Mouse (Mus musculus): ENCODE measurements around the gene Scn10a. TPM values are rescaled to one million over a fixed set of nuclear protein-coding genes. Genes with fewer than 3 reads are reported as not detected.

Scn10a gene
- polyA plus RNA-seq, 1 experiment from 2014 or later, result 1.8 TPM

GRCm38 (mm10) chr9:119604607-119605006 lies 114.5 kb downstream of the Scn10a start:
- Histone ChIP-seq H3K4me1 (ENCODE audit: control insufficient read depth, insufficient read depth, low read length) (no peaks in the 10 kb centered on the region), H3K4me3 (ENCODE audit: low read depth, low read length) (no peak overlapping the region), H3K36me3 (ENCODE audit: control insufficient read depth, insufficient read depth, low read length) (no peaks in the 10 kb centered on the region), H3K9me3 (ENCODE audit: control insufficient read depth, low read length) (no peaks in the 10 kb centered on the region), H3K9ac (ENCODE audit: low read depth, low read length) (no peak overlapping the region), H3K4me2 (ENCODE audit: low read depth, low read length) (no peak overlapping the region), H3K27me3 (replicated peaks; ENCODE audit: control insufficient read depth, insufficient read depth, low read length) (no peaks in the 10 kb centered on the region), H3K27ac (replicated peaks; ENCODE audit: low read depth, low read length) (no peak overlapping the region)
- WGBS, result 41% methylated on average over 8 of the region's 8 CpGs
- DNase-seq (ENCODE audit: low spot score), result peak; percentile 66
- ATAC-seq (ENCODE audit: low read depth), result peak; percentile 63; the same call in 1 of the 2 replicates

GRCm38 (mm10) chr9:119598501-119598900 lies 120.6 kb downstream of the Scn10a start:
- Histone ChIP-seq H3K9me3 (ENCODE audit: control insufficient read depth, low read length) (no peaks in the 10 kb centered on the region), H3K4me1 (ENCODE audit: control insufficient read depth, insufficient read depth, low read length) (no peaks in the 10 kb centered on the region), H3K27me3 (replicated peaks; ENCODE audit: control insufficient read depth, insufficient read depth, low read length) (no peaks in the 10 kb centered on the region), H3K9ac (ENCODE audit: low read depth, low read length) (no peak overlapping the region), H3K27ac (replicated peaks; ENCODE audit: low read depth, low read length) (no peak overlapping the region), H3K4me2 (ENCODE audit: low read depth, low read length) (no peak overlapping the region), H3K4me3 (ENCODE audit: low read depth, low read length) (no peak overlapping the region), H3K36me3 (ENCODE audit: control insufficient read depth, insufficient read depth, low read length) (no peaks in the 10 kb centered on the region)
- DNase-seq (ENCODE audit: low spot score) (no peak), ATAC-seq (ENCODE audit: low read depth) (no peak)
- WGBS, result 83% methylated on average over 10 of the region's 10 CpGs

GRCm38 (mm10) chr9:119597332-119597731 lies 121.8 kb downstream of the Scn10a start:
- ATAC-seq (ENCODE audit: low read depth), result peak; percentile 33; the same call in 1 of the 2 replicates
- Histone ChIP-seq H3K4me2 (ENCODE audit: low read depth, low read length) (no peak overlapping the region), H3K9ac (ENCODE audit: low read depth, low read length) (no peak overlapping the region), H3K4me3 (ENCODE audit: low read depth, low read length) (no peak overlapping the region), H3K36me3 (ENCODE audit: control insufficient read depth, insufficient read depth, low read length) (no peaks in the 10 kb centered on the region), H3K4me1 (ENCODE audit: control insufficient read depth, insufficient read depth, low read length) (no peaks in the 10 kb centered on the region), H3K27ac (replicated peaks; ENCODE audit: low read depth, low read length) (no peak overlapping the region), H3K27me3 (replicated peaks; ENCODE audit: control insufficient read depth, insufficient read depth, low read length) (no peaks in the 10 kb centered on the region), H3K9me3 (ENCODE audit: control insufficient read depth, low read length) (no peaks in the 10 kb centered on the region)
- DNase-seq (ENCODE audit: low spot score), result peak; percentile 41
- 78% methylated on average over 8 of the region's 8 CpGs for WGBS

DNA sequence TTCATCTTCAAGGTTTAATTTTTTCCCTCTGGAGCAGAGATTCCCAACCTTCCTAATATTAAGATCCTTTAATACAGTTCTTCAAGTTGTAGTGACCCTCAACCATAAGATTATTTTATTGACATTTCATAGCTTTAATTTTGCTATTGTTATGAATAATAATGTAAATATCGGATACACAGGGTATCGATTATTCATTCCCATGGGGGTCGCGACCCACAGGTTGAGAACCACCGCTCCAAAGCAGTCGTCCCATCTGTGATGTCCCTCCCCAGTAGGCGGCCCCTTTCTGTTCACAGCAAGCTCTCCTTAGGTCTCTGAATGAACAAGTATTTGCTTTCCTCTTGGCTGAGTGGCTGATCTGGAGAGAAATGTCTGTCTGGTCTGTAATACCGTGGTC lies 129.5 kb downstream of the Scn10a start:
- Histone ChIP-seq H3K4me2 (ENCODE audit: low read depth, low read length) (no peak overlapping the region), H3K36me3 (ENCODE audit: control insufficient read depth, insufficient read depth, low read length) (no peaks in the 10 kb centered on the region), H3K4me1 (ENCODE audit: control insufficient read depth, insufficient read depth, low read length) (no peaks in the 10 kb centered on the region), H3K9me3 (ENCODE audit: control insufficient read depth, low read length) (no peaks in the 10 kb centered on the region), H3K9ac (ENCODE audit: low read depth, low read length) (no peak overlapping the region), H3K4me3 (ENCODE audit: low read depth, low read length) (no peak overlapping the region), H3K27ac (replicated peaks; ENCODE audit: low read depth, low read length) (no peak overlapping the region), H3K27me3 (replicated peaks; ENCODE audit: control insufficient read depth, insufficient read depth, low read length) (no peaks in the 10 kb centered on the region)
- WGBS, result 86% methylated on average over 8 of the region's 8 CpGs
- ATAC-seq (ENCODE audit: low read depth), result no peak
- DNase-seq (ENCODE audit: low spot score), result no peak

DNA sequence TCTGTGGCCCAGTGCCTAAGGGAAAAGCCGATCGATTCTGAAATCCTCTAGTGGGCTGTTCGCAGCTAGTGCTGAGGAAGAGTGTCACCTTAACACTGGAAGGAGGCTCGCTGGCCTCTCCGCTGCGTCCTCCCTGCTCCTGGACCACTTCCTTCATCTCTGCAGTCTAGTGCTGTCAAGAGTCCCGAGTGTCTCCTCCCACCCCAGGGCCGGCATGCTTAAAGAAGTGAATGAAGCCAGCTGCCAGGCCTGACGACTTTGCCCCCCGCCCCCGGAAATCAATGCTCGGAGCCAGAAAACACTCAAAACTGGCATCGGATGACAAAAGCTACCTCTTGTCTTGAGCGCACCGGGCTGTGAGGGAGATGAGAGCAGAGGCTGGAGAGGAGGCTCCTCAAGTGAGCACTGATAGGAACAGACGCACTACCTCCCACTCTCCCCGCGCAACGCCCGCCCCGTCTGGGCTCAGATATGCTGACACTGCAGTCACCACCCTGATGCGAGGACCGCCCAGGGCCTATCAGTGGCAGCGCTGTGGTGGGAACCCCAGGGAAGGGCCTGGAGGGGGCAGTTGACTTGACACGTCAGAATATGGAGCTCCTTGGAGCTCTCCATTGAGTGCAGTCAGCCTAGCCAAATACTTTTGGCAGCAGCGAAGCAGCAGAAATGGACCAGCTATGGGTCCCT lies 130.2 kb downstream of the Scn10a start:
- Histone ChIP-seq H3K4me3 (ENCODE audit: low read depth, low read length) (no peak overlapping the region), H3K9me3 (ENCODE audit: control insufficient read depth, low read length) (no peaks in the 10 kb centered on the region), H3K9ac (ENCODE audit: low read depth, low read length) (no peak overlapping the region), H3K4me1 (ENCODE audit: control insufficient read depth, insufficient read depth, low read length) (no peaks in the 10 kb centered on the region), H3K27me3 (replicated peaks; ENCODE audit: control insufficient read depth, insufficient read depth, low read length) (no peaks in the 10 kb centered on the region), H3K27ac (replicated peaks; ENCODE audit: low read depth, low read length) (no peak overlapping the region), H3K36me3 (ENCODE audit: control insufficient read depth, insufficient read depth, low read length) (no peaks in the 10 kb centered on the region), H3K4me2 (ENCODE audit: low read depth, low read length) (peak overlapping the region; percentile 41)
- no peak for DNase-seq (ENCODE audit: low spot score)
- WGBS, result 28% methylated on average over 26 of the region's 26 CpGs
- no peak for ATAC-seq (ENCODE audit: low read depth)

DNA sequence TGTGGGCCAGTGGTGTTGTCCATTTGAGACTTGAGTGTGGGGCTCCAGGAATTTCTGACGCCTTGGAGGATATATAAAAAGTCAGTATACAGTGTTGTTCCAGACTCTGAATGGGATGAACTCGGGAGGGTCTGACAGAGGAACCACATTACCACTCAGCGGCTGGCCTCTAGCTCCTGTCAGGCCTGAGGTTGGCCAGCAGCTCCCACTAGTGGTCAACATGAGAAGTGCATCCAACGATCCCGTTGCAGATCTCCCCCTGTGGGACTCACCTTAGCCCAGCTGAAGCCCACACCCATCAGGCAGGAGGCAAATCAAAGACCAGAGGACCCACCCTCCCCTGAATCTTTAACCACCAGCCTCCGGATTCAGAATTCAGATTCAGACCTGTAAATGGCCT lies 138.5 kb downstream of the Scn10a start:
- Histone ChIP-seq H3K36me3 (ENCODE audit: control insufficient read depth, insufficient read depth, low read length) (no peaks in the 10 kb centered on the region), H3K4me3 (ENCODE audit: low read depth, low read length) (no peak overlapping the region), H3K4me2 (ENCODE audit: low read depth, low read length) (no peak overlapping the region), H3K9ac (ENCODE audit: low read depth, low read length) (no peak overlapping the region), H3K27me3 (replicated peaks; ENCODE audit: control insufficient read depth, insufficient read depth, low read length) (peaks cover 55% of the 10 kb centered on the region), H3K9me3 (ENCODE audit: control insufficient read depth, low read length) (no peaks in the 10 kb centered on the region), H3K27ac (replicated peaks; ENCODE audit: low read depth, low read length) (no peak overlapping the region), H3K4me1 (ENCODE audit: control insufficient read depth, insufficient read depth, low read length) (0 out of 2 replicates have a peak, but pooled peaks cover 5% of the 10 kb centered on the region)
- DNase-seq (ENCODE audit: low spot score) (peak; percentile 73), ATAC-seq (ENCODE audit: low read depth) (peak; percentile 48; the same call in 1 of the 2 replicates)
- 3% methylated on average over 6 of the region's 6 CpGs for WGBS

DNA sequence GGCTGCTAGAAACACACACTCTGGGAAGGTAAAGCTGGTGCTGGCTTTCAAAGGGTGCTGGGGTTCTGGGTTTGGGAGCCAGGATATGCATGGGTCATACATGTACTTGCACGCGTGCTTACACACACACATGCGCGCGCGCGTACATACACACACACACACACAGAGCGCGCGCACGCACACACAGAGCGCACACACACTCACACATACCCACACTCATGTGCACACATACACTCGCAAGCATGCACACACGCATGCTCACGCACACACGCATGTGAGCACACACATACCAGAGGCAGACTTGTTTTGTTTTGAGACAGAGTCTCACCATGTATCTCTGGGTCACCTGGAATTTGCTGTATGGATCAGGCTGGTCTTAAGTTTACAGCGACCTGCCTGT lies 138.9 kb downstream of the Scn10a start:
- no peak overlapping the region for H3K4me3 ChIP-seq (ENCODE audit: low read depth, low read length)
- peaks cover 60% of the 10 kb centered on the region for H3K27me3 ChIP-seq (replicated peaks; ENCODE audit: control insufficient read depth, insufficient read depth, low read length)
- H3K27ac ChIP-seq (replicated peaks; ENCODE audit: low read depth, low read length), result no peak overlapping the region
- 87% methylated on average over 17 of the region's 17 CpGs for WGBS
- ATAC-seq (ENCODE audit: low read depth) (no peak), DNase-seq (ENCODE audit: low spot score) (no peak)
- 0 out of 2 replicates have a peak, but pooled peaks cover 5% of the 10 kb centered on the region for H3K4me1 ChIP-seq (ENCODE audit: control insufficient read depth, insufficient read depth, low read length)
- no peaks in the 10 kb centered on the region for H3K9me3 ChIP-seq (ENCODE audit: control insufficient read depth, low read length)
- no peak overlapping the region for H3K4me2 ChIP-seq (ENCODE audit: low read depth, low read length)
- no peaks in the 10 kb centered on the region for H3K36me3 ChIP-seq (ENCODE audit: control insufficient read depth, insufficient read depth, low read length)
- H3K9ac ChIP-seq (ENCODE audit: low read depth, low read length), result no peak overlapping the region

- peak within 1 kb of the TSS; percentile 99 for H3K4me2 ChIP-seq (ENCODE audit: low read depth, low read length)
- WGBS, result 6% methylated on average over 12 of the region's 99 CpGs
- DNase-seq (ENCODE audit: low spot score) (no peak), ATAC-seq (ENCODE audit: low read depth) (peak; percentile 77)
- H3K27ac ChIP-seq (replicated peaks; ENCODE audit: low read depth, low read length), result no peak within 1 kb of the TSS
- 0 out of 2 replicates have a peak, but pooled peaks cover 5% of the 10 kb centered on the region for H3K4me1 ChIP-seq (ENCODE audit: control insufficient read depth, insufficient read depth, low read length)
- peak within 1 kb of the TSS; percentile 54 for H3K4me3 ChIP-seq (ENCODE audit: low read depth, low read length)
- peak within 1 kb of the TSS; percentile 60 for H3K9ac ChIP-seq (ENCODE audit: low read depth, low read length)
- H3K9me3 ChIP-seq (ENCODE audit: control insufficient read depth, low read length), result no peaks in the 10 kb centered on the region
- H3K27me3 ChIP-seq (replicated peaks; ENCODE audit: control insufficient read depth, insufficient read depth, low read length), result peaks cover 73% of the 10 kb centered on the region
- no peaks in the 10 kb centered on the region for H3K36me3 ChIP-seq (ENCODE audit: control insufficient read depth, insufficient read depth, low read length)
These were observed 140.3 kb downstream of the Scn10a start, which contains the start of gene Scn5a for GRCm38 (mm10) chr9:119578636-119579438. TSS of gene Scn5a (minus strand) at chr9:119579016.

Measured in embryonic facial prominence, embryonic 14.5 days (tissue).